Mouse (Mus musculus) spleen, postnatal 36 days (tissue): ENCODE results near the gene Ppfia4.
A peak's percentile ranks its signal among the peaks of the same experiment; 100 is the strongest.

ENCODE experiments used
- DNase-seq, 2 experiments: peaks; one replicate each; pipeline ENCODE4 v3.0.0; 2022; ENCODE audit warnings: low spot score in 2 of 2, mixed read lengths in 1 of 2

Ppfia4 gene

GRCm38 (mm10) chr1:134332770-134333271 is at the start of gene Ppfia4:
Ppfia4 (minus strand) TSS chr1:134332928.
- DNase-seq, result peak; percentile 25 to 28

GRCm38 (mm10) chr1:134381795-134382625 is 49.3 kb upstream of the Ppfia4 start:
- DNase-seq, result no peak

- DNase-seq, result no peak
Measured at GRCm38 (mm10) chr1:134381051-134381450, 48.3 kb upstream of the Ppfia4 start.

GRCm38 (mm10) chr1:134374124-134374523 is 41.4 kb upstream of the Ppfia4 start:
- no peak for DNase-seq

- peak; percentile 19 to 39 for DNase-seq
Measured at GRCm38 (mm10) chr1:134368777-134369337, 36.1 kb upstream of the Ppfia4 start.

- DNase-seq, result no peak
Measured at GRCm38 (mm10) chr1:134365491-134365890, 32.8 kb upstream of the Ppfia4 start.

GRCm38 (mm10) chr1:134363194-134363593 is 30.5 kb upstream of the Ppfia4 start:
- DNase-seq, result no peak

GRCm38 (mm10) chr1:134361857-134362212 is 29.1 kb upstream of the Ppfia4 start, which contains the start of gene Tmem183a:
Tmem183a (minus strand) TSS chr1:134361979.
- peak; percentile 94 to 95 for DNase-seq

- no peak for DNase-seq
Measured at GRCm38 (mm10) chr1:134361195-134361856, 28.6 kb upstream of the Ppfia4 start.

GRCm38 (mm10) chr1:134360656-134361055 is 27.9 kb upstream of the Ppfia4 start:
- DNase-seq, result no peak

GRCm38 (mm10) chr1:134357461-134357860 is 24.7 kb upstream of the Ppfia4 start:
- no peak for DNase-seq

- DNase-seq, result no peak
Measured at GRCm38 (mm10) chr1:134353326-134353725, 20.6 kb upstream of the Ppfia4 start.

- no peak for DNase-seq
Measured at GRCm38 (mm10) chr1:134347791-134348190, 15.1 kb upstream of the Ppfia4 start.

- DNase-seq, result no peak
Measured at GRCm38 (mm10) chr1:134345075-134345474, 12.3 kb upstream of the Ppfia4 start.

- DNase-seq, result peak; percentile 67 to 69
Measured at GRCm38 (mm10) chr1:134344005-134344950, 11.6 kb upstream of the Ppfia4 start.

GRCm38 (mm10) chr1:134343567-134343966 is 10.8 kb upstream of the Ppfia4 start:
- DNase-seq, result no peak

GRCm38 (mm10) chr1:134342781-134343310 is 10.1 kb upstream of the Ppfia4 start:
- DNase-seq, result no peak

GRCm38 (mm10) chr1:134342278-134342664 is 9.5 kb upstream of the Ppfia4 start:
- DNase-seq, result no peak

- no peak for DNase-seq
Measured at GRCm38 (mm10) chr1:134341641-134342277, 9.0 kb upstream of the Ppfia4 start.

- DNase-seq, result no peak
Measured at GRCm38 (mm10) chr1:134339757-134340619, 7.3 kb upstream of the Ppfia4 start.
